Comparison of ENCODE assay signal across 22 mouse cellular contexts in genomic region chr7:16208781-16209665, GRCm38 (mm10). TPM values are rescaled to one million over a fixed set of nuclear protein-coding genes. Genes with fewer than 3 reads are reported as not detected.
DNase-seq lines count a peak whose midpoint lies in the region; ATAC-seq and TF ChIP-seq lines count a peak whose summit lies in the region.
"Had no signal": no experiment of that assay in that cellular context is flagged by ENCODE, and none has a peak within 500 bp of the region (broad histone marks: within the 10 kb centered on the region; RNA-seq: fewer than 3 reads in every experiment).

No protein-coding gene starts in this region.

- no peaks in the 10 kb centered on the region for H3K79me2 ChIP-seq in myocyte (ENCODE audit: control insufficient read depth, insufficient read depth)

- H3K27ac ChIP-seq in intestine, embryonic 14.5 days (ENCODE audit: low read depth) = peak overlapping the region; percentile 49; the same call in 1 of the 2 replicates
- no peak overlapping the region for H3K27ac ChIP-seq in intestine, embryonic 15.5 days
- peak overlapping the region; percentile 85 for H3K27ac ChIP-seq in embryonic fibroblast, embryonic 13.5 days (ENCODE audit: insufficient read depth, low read length)
- H3K27ac ChIP-seq: embryonic facial prominence, embryonic 12.5 days; heart, embryonic 15.5 days; hindbrain, embryonic 10.5 days; hindbrain, postnatal 0 days; limb, embryonic 12.5 days; liver, embryonic 13.5 days; midbrain, embryonic 12.5 days; neural tube, embryonic 12.5 days had no signal

- no peak overlapping the region for H3K9ac ChIP-seq in intestine, embryonic 14.5 days (ENCODE audit: low read length)
- H3K9ac ChIP-seq in intestine, embryonic 15.5 days = no peak overlapping the region
- H3K9ac ChIP-seq: embryonic facial prominence, embryonic 12.5 days; heart, embryonic 15.5 days; limb, embryonic 12.5 days; liver, embryonic 13.5 days; midbrain, embryonic 12.5 days; neural tube, embryonic 12.5 days had no signal

- no peaks in the 10 kb centered on the region for H3K9me3 ChIP-seq in intestine, embryonic 14.5 days (ENCODE audit: control insufficient read depth, low read length)
- H3K9me3 ChIP-seq in intestine, embryonic 15.5 days = no peaks in the 10 kb centered on the region
- H3K9me3 ChIP-seq: embryonic facial prominence, embryonic 12.5 days; heart, embryonic 15.5 days; hindbrain, embryonic 10.5 days; limb, embryonic 12.5 days; liver, embryonic 13.5 days; midbrain, embryonic 12.5 days; neural tube, embryonic 12.5 days had no signal

- no peak overlapping the region for H3K4me2 ChIP-seq in intestine, embryonic 14.5 days (ENCODE audit: low read length)
- no peak overlapping the region for H3K4me2 ChIP-seq in intestine, embryonic 15.5 days (replicated peaks)
- peak overlapping the region; percentile 67 for H3K4me2 ChIP-seq in myocyte (ENCODE audit: low read depth)
- H3K4me2 ChIP-seq: embryonic facial prominence, embryonic 12.5 days; heart, embryonic 15.5 days; limb, embryonic 12.5 days; liver, embryonic 13.5 days; midbrain, embryonic 12.5 days; neural tube, embryonic 12.5 days had no signal

- H3K4me3 ChIP-seq in intestine, embryonic 14.5 days (ENCODE audit: low read depth, low read length) = no peak overlapping the region
- H3K4me3 ChIP-seq in intestine, embryonic 15.5 days (replicated peaks) = no peak overlapping the region
- no peak overlapping the region for H3K4me3 ChIP-seq in embryonic fibroblast, embryonic 13.5 days (ENCODE audit: insufficient read depth, low read length)
- no peak overlapping the region for H3K4me3 ChIP-seq in myocyte
- H3K4me3 ChIP-seq: embryonic facial prominence, embryonic 12.5 days; heart, embryonic 15.5 days; hindbrain, embryonic 10.5 days; limb, embryonic 12.5 days; liver, embryonic 13.5 days; midbrain, embryonic 12.5 days; neural tube, embryonic 12.5 days had no signal

- no peak for TF ChIP-seq CTCF in embryonic fibroblast, embryonic 13.5 days (IDR thresholded peaks at IDR 0.05; ENCODE audit: borderline replicate concordance, insufficient read depth, low read length)

- 71% methylated on average over 21 of the region's 21 CpGs for WGBS in intestine, embryonic 14.5 days
- 70% methylated on average over 21 of the region's 21 CpGs for WGBS in intestine, embryonic 15.5 days

- H3K27me3 ChIP-seq in intestine, embryonic 14.5 days (replicated peaks; ENCODE audit: control insufficient read depth, insufficient read depth, low read length) = no peaks in the 10 kb centered on the region
- H3K27me3 ChIP-seq in intestine, embryonic 15.5 days (replicated peaks) = no peaks in the 10 kb centered on the region
- H3K27me3 ChIP-seq in myocyte (ENCODE audit: control insufficient read depth, insufficient read depth, insufficient read length) = no peaks in the 10 kb centered on the region
- H3K27me3 ChIP-seq: embryonic facial prominence, embryonic 12.5 days; heart, embryonic 15.5 days; limb, embryonic 12.5 days; liver, embryonic 13.5 days; midbrain, embryonic 12.5 days; neural tube, embryonic 12.5 days had no signal

- no peak for ATAC-seq in intestine, embryonic 14.5 days (replicated peaks; ENCODE audit: low FRiP score, low TSS enrichment, low read depth)
- no peak for ATAC-seq in intestine, embryonic 15.5 days
- ATAC-seq: forebrain, embryonic 14.5 days; hindbrain, postnatal 0 days had no signal

- peaks cover 51% of the 10 kb centered on the region for H3K36me3 ChIP-seq in intestine, embryonic 14.5 days (ENCODE audit: control insufficient read depth, insufficient read depth, low read length)
- H3K36me3 ChIP-seq in intestine, embryonic 15.5 days = peaks cover 18% of the 10 kb centered on the region
- no peaks in the 10 kb centered on the region for H3K36me3 ChIP-seq in myocyte (ENCODE audit: control insufficient read depth, insufficient read depth)

- no peak for TF ChIP-seq POLR2A in embryonic fibroblast, embryonic 13.5 days (IDR thresholded peaks at IDR 0.05; ENCODE audit: low read depth, low read length)
- no peak for TF ChIP-seq POLR2A in myocyte (IDR thresholded peaks at IDR 0.05; ENCODE audit: insufficient read length, low read depth)

- no peak for DNase-seq in intestine, embryonic 14.5 days (ENCODE audit: low spot score)
- DNase-seq in 3134 (ENCODE audit: extremely low read depth, insufficient read length, low spot score) = peak; percentile 68
- no peak for DNase-seq in heart, postnatal 4 days
- DNase-seq in right cerebral cortex, adult 18-20 months = no peak
- DNase-seq in urinary bladder, adult 2 months (ENCODE audit: low spot score) = no peak
- DNase-seq: cerebellum, adult 9-11 months; gastrocnemius, postnatal 25 days; kidney, adult 9 months; liver, embryonic 13.5 days; right cerebral cortex, postnatal 14 days; thymus, postnatal 14 days had no signal

- no peaks in the 10 kb centered on the region for H3K4me1 ChIP-seq in intestine, embryonic 14.5 days (replicated peaks; ENCODE audit: control insufficient read depth, insufficient read depth, low read length)
- H3K4me1 ChIP-seq in intestine, embryonic 15.5 days (replicated peaks) = 0 out of 2 replicates have a peak, but pooled peaks cover 3% of the 10 kb centered on the region
- H3K4me1 ChIP-seq in embryonic fibroblast, embryonic 13.5 days (ENCODE audit: control insufficient read depth, insufficient read depth, low read length) = peaks cover 21% of the 10 kb centered on the region
- H3K4me1 ChIP-seq: embryonic facial prominence, embryonic 12.5 days; heart, embryonic 15.5 days; hindbrain, embryonic 10.5 days; limb, embryonic 12.5 days; liver, embryonic 13.5 days; midbrain, embryonic 12.5 days; neural tube, embryonic 12.5 days had no signal

- no peak overlapping the region for H3ac ChIP-seq in myocyte (ENCODE audit: control insufficient read depth, insufficient read length)

TF ChIP-seq in myocyte, 11 proteins besides CTCF, POLR2A, EP300 and RAD21:
- TF ChIP-seq MYOG (IDR thresholded peaks at IDR 0.05; ENCODE audit: control insufficient read depth in 1 of 3, insufficient read depth in 1 of 3, insufficient read length in 2 of 3, low read depth in 2 of 3) (no peak), E2F4 (IDR thresholded peaks at IDR 0.05; ENCODE audit: insufficient read depth) (no peak), TCF3 (IDR thresholded peaks at IDR 0.05; ENCODE audit: insufficient read length, low read depth) (no peak), POLR2AphosphoS2 (IDR thresholded peaks at IDR 0.05; ENCODE audit: insufficient read length, low read depth) (no peak), TCF12 (IDR thresholded peaks at IDR 0.05; ENCODE audit: insufficient read depth, poor library complexity, severe bottlenecking) (no peak)

RNA-seq across cellular contexts. Expression of gene Dhx34, which starts 12.8 kb away (rescaled TPM):
- polyA plus RNA-seq in intestine, embryonic 14.5 days (2014; fragmentation: Nextera tagmentation; extraction: Ambion mirVana) = 11.4 and 17.3 TPM in 2 replicates
- polyA plus RNA-seq in intestine, embryonic 15.5 days (2015; fragmentation: Nextera tagmentation; extraction: Ambion mirVana) = 21.8 and 34.2 TPM in 2 replicates
- 6.6 and 8.4 TPM in 2 replicates for polyA plus RNA-seq in embryonic fibroblast, embryonic 13.5 days (2011; ENCODE audit: insufficient read length, low read depth, missing spikeins)
- 9.0 TPM for polyA plus RNA-seq in myocyte (2012; fragmentation: generic; extraction: Trizol)
- 10 to 100 TPM in 1 of 2 experiments, 1 to 10 TPM in 1; 9.5 to 11.0 TPM for total RNA-seq in heart, postnatal 4 days (2021)
- 13.8 and 15.2 TPM in 2 replicates for polyA plus RNA-seq in urinary bladder, adult 2 months (2012; rRNA removed)

RNA-seq across cellular contexts. Expression of gene Meis3, which starts 34.1 kb away (rescaled TPM):
- 47.0 and 48.6 TPM in 2 replicates for polyA plus RNA-seq in intestine, embryonic 14.5 days (2014; fragmentation: Nextera tagmentation; extraction: Ambion mirVana)
- 30.8 and 31.8 TPM in 2 replicates for polyA plus RNA-seq in intestine, embryonic 15.5 days (2015; fragmentation: Nextera tagmentation; extraction: Ambion mirVana)
- 22.4 and 23.8 TPM in 2 replicates for polyA plus RNA-seq in embryonic fibroblast, embryonic 13.5 days (2011; ENCODE audit: insufficient read length, low read depth, missing spikeins)
- polyA plus RNA-seq in myocyte (2012; fragmentation: generic; extraction: Trizol) = 2.2 TPM
- 1 to 10 TPM; 8.6 to 9.4 TPM for total RNA-seq in heart, postnatal 4 days (2021)
- 38.4 and 47.7 TPM in 2 replicates for polyA plus RNA-seq in urinary bladder, adult 2 months (2012; rRNA removed)

RNA-seq across cellular contexts. Expression of gene C5ar2, which starts 34.9 kb away (rescaled TPM):
- polyA plus RNA-seq in intestine, embryonic 14.5 days (2014; fragmentation: Nextera tagmentation; extraction: Ambion mirVana) = 0.09 TPM in 1 of 2 replicates, not detected in the other
- 0.13 and 0.23 TPM in 2 replicates for polyA plus RNA-seq in intestine, embryonic 15.5 days (2015; fragmentation: Nextera tagmentation; extraction: Ambion mirVana)
- polyA plus RNA-seq in embryonic fibroblast, embryonic 13.5 days (2011; ENCODE audit: insufficient read length, low read depth, missing spikeins) = 0.19 TPM in 1 of 2 replicates, not detected in the other
- polyA plus RNA-seq in myocyte (2012; fragmentation: generic; extraction: Trizol) = not detected
- under 1 TPM; 0.45 to 0.50 TPM for total RNA-seq in heart, postnatal 4 days (2021)
- 1.6 and 1.7 TPM in 2 replicates for polyA plus RNA-seq in urinary bladder, adult 2 months (2012; rRNA removed)
- total RNA-seq: hindbrain, postnatal 0 days had no signal
- polyA plus RNA-seq: embryonic facial prominence, embryonic 12.5 days; forebrain, embryonic 14.5 days; hindbrain, embryonic 10.5 days; limb, embryonic 12.5 days had no signal

RNA-seq across cellular contexts. Expression of gene C5ar1, which starts 50.3 kb away (rescaled TPM):
- 1.8 and 2.3 TPM in 2 replicates for polyA plus RNA-seq in intestine, embryonic 14.5 days (2014; fragmentation: Nextera tagmentation; extraction: Ambion mirVana)
- 2.4 TPM in 2 replicates for polyA plus RNA-seq in intestine, embryonic 15.5 days (2015; fragmentation: Nextera tagmentation; extraction: Ambion mirVana)
- 0.60 and 5.3 TPM in 2 replicates for polyA plus RNA-seq in embryonic fibroblast, embryonic 13.5 days (2011; ENCODE audit: insufficient read length, low read depth, missing spikeins)
- polyA plus RNA-seq in myocyte (2012; fragmentation: generic; extraction: Trizol) = not detected
- 1 to 10 TPM; 1.8 to 1.9 TPM for total RNA-seq in heart, postnatal 4 days (2021)
- polyA plus RNA-seq in urinary bladder, adult 2 months (2012; rRNA removed) = 11.8 and 16.8 TPM in 2 replicates
